Mouse (Mus musculus) liver, adult (tissue): ENCODE measurements around the gene Slc16a10.

Source experiments
- GATA4 ChIP-seq: IDR thresholded peaks from 2 replicates; pipeline ENCODE4 v1.6.1; 2014; ENCODE audit warnings: mild to moderate bottlenecking, low read length; ENCODE audit not compliant: insufficient replicate concordance

Slc16a10 gene

DNA sequence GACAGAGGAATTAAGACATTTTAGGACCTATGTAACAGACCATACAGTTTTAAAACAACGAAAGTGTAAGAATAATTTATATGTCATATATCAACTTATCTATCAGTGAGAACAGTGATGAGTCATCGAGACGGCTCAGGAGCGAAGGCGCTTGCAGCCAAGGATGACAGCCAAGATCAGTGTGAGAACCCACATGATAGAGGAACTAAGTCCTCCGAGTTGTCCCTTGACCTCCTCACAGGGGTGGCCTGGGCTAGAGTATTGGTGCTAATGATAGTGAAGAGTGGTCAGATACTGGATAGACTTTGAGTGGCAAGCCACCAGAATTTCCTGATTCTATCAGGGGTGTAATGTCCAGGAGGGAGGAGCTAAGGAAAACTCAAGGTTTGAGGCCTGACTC lies 68.5 kb downstream of the Slc16a10 start:
- TF ChIP-seq GATA4, result no peak

DNA sequence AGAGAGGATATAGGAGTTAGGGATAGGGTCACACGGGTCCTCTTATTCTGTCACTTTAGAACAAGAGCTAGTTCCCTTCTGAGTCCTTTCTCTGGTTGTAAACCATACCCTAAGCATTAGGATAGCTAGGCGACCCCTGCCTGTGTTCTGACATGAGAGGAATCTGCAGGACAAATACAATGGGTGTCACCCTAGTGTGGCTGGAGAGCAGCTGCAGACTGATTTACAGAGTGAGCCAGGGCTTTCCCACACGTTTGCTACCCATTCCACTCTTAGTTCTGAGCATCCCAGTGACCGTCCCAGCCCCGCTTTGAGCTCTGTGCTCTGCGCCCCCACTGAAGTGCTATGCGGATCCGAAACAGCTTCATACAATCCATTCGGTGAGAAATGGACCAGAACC lies 71.4 kb downstream of the Slc16a10 start:
- TF ChIP-seq GATA4, result no peak

DNA sequence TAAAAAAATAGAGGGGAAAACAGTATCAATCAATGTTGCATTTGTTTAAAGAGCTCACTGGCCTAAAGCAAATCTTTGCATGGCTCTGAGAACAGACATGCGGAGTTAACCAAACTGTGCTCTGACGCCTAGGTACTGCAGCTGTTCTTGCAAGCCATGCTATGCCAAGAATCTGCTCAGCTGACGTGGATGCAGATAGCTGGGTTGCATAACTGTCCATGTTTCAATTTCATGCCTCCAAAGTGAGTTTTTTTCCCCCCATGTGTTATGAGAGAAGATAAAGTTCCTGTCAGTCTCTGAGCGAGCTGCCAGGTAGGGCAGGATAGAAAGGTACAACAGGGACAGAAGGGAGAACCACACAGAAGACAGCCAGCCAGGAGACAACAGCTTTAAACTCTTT lies 72.8 kb downstream of the Slc16a10 start:
- TF ChIP-seq GATA4, result peak; percentile 82

DNA sequence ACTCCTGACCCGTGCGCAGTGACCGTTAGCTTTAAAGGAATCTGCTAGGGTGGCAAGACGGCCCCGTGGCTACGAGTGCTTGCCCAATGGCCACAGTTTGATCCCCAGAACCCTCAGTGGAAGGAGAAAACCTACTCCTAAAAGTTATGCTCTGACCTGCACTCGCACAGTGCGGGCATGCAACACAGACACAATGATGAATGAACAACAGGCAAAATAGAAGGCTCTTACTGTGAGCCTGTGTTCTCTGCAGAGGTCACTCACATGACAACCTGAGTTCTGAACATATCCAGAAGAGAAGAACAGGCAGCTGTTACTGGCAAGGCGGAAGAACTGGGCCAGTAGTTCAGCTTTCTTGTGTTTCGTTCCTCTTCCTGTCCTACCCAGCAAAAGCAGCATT lies 73.5 kb downstream of the Slc16a10 start:
- no peak for TF ChIP-seq GATA4

- no peak for TF ChIP-seq GATA4
Measured at GRCm38 (mm10) chr10:40067529-40067928, 74.5 kb downstream of the Slc16a10 start.

DNA sequence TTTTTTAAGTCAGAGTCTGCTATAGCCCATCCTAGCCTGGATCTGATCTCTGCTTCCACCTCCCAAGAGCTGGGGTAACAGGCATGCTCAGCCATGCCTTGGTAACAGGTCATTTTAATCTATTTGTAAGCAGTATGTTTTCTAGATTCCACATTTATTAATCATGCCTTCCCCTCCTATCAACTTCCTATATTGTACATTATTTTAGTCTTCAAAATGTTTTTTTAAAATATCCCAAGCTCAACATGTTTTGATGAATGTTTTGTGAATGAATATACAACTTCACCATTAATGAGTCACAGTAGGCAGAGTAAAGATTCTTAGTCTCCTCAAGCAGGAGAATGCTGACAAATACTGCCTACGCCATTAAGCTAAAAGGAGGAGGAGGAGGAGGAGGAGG lies 75.0 kb downstream of the Slc16a10 start:
- TF ChIP-seq GATA4, result no peak

GRCm38 (mm10) chr10:40065357-40065756 lies 76.7 kb downstream of the Slc16a10 start:
- TF ChIP-seq GATA4, result no peak

DNA sequence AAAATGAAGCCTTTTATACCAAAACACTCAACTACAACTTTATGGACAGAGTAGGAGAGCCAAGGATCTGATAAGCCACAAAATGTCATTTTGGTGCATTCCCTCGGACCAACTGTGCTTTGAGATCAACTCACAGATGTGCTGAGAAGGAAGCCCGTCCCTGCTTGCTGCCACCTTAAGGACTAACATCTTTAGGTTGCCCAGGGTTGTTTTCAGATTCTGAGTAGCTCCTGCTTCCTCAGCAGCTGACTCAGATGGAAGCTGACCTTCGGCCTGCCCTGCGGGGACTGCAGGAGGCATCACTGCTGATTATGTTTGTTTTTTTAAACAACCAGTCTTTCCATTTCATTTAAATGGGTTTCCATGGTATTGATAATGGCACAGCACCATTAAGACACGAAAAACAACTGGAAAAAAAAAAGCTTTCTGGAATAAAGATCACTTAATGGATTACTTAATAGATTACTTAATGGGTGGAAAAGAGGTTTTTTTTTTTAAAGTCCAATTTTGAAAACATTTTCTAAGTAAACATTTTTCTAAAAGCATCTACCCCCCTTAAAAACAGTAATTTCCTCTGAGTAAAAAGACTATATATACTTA lies 78.7 kb downstream of the Slc16a10 start:
- no peak; the same call in 1 of the 2 replicates for TF ChIP-seq GATA4

DNA sequence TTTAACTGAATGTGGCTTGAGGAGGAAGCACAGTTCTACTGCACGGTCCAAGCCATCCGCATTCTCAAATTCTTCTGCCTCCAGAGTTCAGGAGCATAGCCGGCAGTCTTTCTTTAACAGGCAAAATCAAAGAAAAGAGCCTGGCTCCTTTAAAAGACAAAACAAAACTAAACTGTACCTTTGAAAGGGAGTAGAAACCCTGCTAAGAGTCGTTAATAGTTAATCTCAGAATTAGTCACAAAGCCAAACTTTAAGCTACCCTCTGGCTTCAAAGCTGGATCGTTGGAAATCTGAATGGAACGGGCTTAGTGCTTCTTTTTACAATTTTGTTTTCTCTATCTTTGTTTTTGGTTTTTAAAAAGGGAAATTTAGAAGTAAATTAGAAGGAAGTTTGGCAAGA lies 79.2 kb downstream of the Slc16a10 start:
- no peak for TF ChIP-seq GATA4

- TF ChIP-seq GATA4, result no peak
Measured at GRCm38 (mm10) chr10:40061926-40062325, 80.1 kb downstream of the Slc16a10 start.

GRCm38 (mm10) chr10:40058786-40059120 lies 83.3 kb downstream of the Slc16a10 start:
- no peak for TF ChIP-seq GATA4

GRCm38 (mm10) chr10:40058062-40058785 lies 83.8 kb downstream of the Slc16a10 start:
- no peak for TF ChIP-seq GATA4

- TF ChIP-seq GATA4, result no peak
Measured at GRCm38 (mm10) chr10:40057615-40058014, 84.4 kb downstream of the Slc16a10 start.

DNA sequence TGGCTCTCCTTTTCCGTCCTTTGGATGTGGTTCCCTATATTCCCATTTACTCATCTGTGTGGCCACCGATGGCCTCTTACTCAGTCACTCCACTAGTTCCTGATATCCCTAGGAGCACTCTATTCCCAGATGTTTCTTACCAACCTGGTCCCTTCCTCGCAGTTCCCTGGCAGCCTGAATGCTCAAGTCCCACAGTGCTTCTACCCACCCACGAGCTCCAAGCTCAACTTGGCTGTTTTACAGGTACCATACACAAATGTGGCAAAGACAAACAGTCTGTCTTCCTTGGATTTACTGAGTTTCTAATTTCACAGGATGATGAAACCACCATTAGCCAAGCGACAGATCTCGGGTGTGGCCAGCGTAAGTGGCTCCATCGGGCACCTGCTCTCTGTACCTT lies 87.6 kb downstream of the Slc16a10 start:
- TF ChIP-seq GATA4, result no peak

GRCm38 (mm10) chr10:40053896-40054295 lies 88.2 kb downstream of the Slc16a10 start:
- no peak for TF ChIP-seq GATA4

GRCm38 (mm10) chr10:40053257-40053895 lies 88.7 kb downstream of the Slc16a10 start:
- TF ChIP-seq GATA4, result no peak
